Mouse (Mus musculus) forelimb bud, embryonic 11.5 days (tissue): ENCODE data around the gene Olfr309.
"Not testable (repeated sequence)": the region's sequence is repeated elsewhere in the genome, so short reads cannot be mapped to it uniquely, and the experiment has no call there.

Experiments
- DNase-seq: peaks from one replicate; pipeline ENCODE4 v3.0.0-alpha.2; 2012; ENCODE audit warnings: low read depth, low spot score

Olfr309 gene

GRCm38 (mm10) chr7:86313608-86314007 lies at the start of gene Olfr309:
Gene Olfr309, minus strand, starts transcription at chr7:86313708.
- DNase-seq, result no peak

DNA sequence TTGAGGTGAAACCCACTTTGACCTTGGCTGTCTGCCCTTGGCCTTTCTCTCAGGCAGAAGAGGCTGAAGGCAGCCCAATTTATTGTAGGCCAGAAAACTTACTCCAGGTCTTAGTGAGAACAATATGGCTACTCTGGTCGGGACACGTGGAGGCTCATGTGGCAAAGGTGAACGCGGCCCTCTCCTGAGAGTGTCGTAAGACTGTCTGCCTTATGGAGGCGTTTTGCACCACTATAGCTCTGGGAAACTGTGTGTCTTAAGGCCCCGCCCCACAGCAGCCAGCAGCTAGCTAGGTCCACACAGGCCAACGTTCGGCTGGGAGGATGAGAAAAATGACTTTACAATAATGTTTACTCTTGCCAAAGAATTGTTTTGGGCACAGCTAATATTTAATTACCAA lies 32.8 kb upstream of the Olfr309 start:
- not testable (repeated sequence) for DNase-seq

- no peak for DNase-seq
Observed at GRCm38 (mm10) chr7:86344253-86344652, 30.7 kb upstream of the Olfr309 start.

GRCm38 (mm10) chr7:86342881-86343565 lies 29.5 kb upstream of the Olfr309 start:
- no peak for DNase-seq

DNA sequence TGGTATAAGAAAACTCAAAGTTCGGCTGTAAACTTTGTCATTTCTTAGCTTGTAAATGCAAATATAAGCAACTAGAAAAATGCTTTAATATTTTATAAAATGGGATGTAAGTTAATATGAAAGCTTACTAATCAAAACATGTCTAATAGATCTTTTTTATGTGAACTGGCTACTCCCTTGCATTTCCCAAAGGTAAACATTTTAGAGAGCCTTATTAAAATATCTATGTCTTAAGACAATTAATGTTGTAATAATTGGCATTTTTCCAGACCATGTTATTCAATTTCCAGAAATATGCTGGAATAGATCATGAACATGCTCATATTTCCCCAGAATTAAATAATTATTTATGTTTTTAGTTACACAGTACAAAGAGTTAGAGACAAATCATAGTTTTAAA lies 24.0 kb upstream of the Olfr309 start, which contains the start of gene Olfr307:
Gene Olfr307, minus strand, starts transcription at position 101 of the 400 bp plus-strand sequence.
- no peak for DNase-seq

GRCm38 (mm10) chr7:86325530-86325929 lies 12.0 kb upstream of the Olfr309 start, which contains the start of gene Olfr308:
Gene Olfr308, minus strand, starts transcription at chr7:86325630.
- DNase-seq, result no peak

DNA sequence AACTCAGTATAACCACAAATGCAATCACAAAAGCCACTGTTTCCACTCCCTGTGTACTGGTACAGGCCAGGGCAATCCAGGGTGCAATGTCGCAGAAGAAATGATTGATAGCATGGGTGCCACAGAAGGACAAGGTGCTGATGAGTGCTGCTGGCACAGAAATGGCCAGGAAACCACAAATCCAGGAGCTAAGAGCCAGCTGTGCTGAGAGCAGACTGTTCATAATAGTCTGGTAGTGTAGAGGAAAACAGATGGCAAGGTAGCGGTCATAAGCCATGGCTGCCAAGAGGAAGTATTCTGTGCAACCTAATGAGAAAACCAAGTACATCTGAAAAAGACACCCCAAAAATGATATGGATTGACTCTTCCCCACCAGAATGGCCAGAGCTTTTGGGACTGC lies 7.8 kb upstream of the Olfr309 start:
- DNase-seq, result no peak

GRCm38 (mm10) chr7:86277072-86277471 lies 36.4 kb downstream of the Olfr309 start, which contains the start of gene Olfr310:
Gene Olfr310, minus strand, starts transcription at chr7:86277172.
- no peak for DNase-seq
